Mouse (Mus musculus) left cerebral cortex, postnatal 14 days (tissue): ENCODE measurements around the gene Sdc4. TPM values are rescaled to one million over a fixed set of nuclear protein-coding genes. Genes with fewer than 3 reads are reported as not detected.

ENCODE experiments used
- DNase-seq, 2 experiments: peaks; one replicate each; pipeline ENCODE4 v3.0.0; 2021 to 2022; ENCODE audit warnings: low spot score in 2 of 2, mixed read lengths in 1 of 2
- intact Hi-C: fragments of 180-260 bp; cut with DNase I; formaldehyde crosslinking; loops from one replicate; pipeline ENCODE4 v1.15.1; 2025
- total RNA-seq, 2 experiments: library from RNA; stranded (reverse); gene quantifications; 2 replicates each; pipeline ENCODE4 v1.2.3; 2021

Sdc4 gene
- total RNA-seq, 2 experiments from 2014 or later: 60.0 to 79.0 TPM

- DNase-seq: no peak
- intact Hi-C loops: no loop called here
Observed at GRCm38 (mm10) chr2:164435216-164436090, 8.2 kb downstream of the Sdc4 start.

GRCm38 (mm10) chr2:164434681-164435080 lies 9.0 kb downstream of the Sdc4 start:
- intact Hi-C loops: no loop called here

GRCm38 (mm10) chr2:164433278-164433895 lies 10.3 kb downstream of the Sdc4 start:
- intact Hi-C loops: no loop called here
- no peak for DNase-seq

More at GRCm38 (mm10) chr2:164434681-164435080, 9.0 kb downstream of the Sdc4 start:
- no peak for DNase-seq

- intact Hi-C loops: no loop called here
- DNase-seq: no peak
Observed at GRCm38 (mm10) chr2:164432541-164433191, 11.0 kb downstream of the Sdc4 start.

- DNase-seq: no peak
- intact Hi-C loops: no loop called here
Observed at GRCm38 (mm10) chr2:164431676-164432465, 11.8 kb downstream of the Sdc4 start.

- intact Hi-C loops: no loop called here
- no peak for DNase-seq
Observed at GRCm38 (mm10) chr2:164430697-164431096, 13.0 kb downstream of the Sdc4 start.

- no peak for DNase-seq
- intact Hi-C loops: no loop called here
Observed at GRCm38 (mm10) chr2:164429881-164430615, 13.6 kb downstream of the Sdc4 start.

GRCm38 (mm10) chr2:164428451-164428850 lies 15.2 kb downstream of the Sdc4 start:
- DNase-seq: no peak
- intact Hi-C loops: no loop called here

GRCm38 (mm10) chr2:164426952-164427351 lies 16.7 kb downstream of the Sdc4 start:
- DNase-seq: no peak
- intact Hi-C loops: no loop called here

- no peak for DNase-seq
- intact Hi-C loops: no loop called here
Observed at GRCm38 (mm10) chr2:164426121-164426520, 17.6 kb downstream of the Sdc4 start.

- intact Hi-C loops: no loop called here
- no peak for DNase-seq
Observed at GRCm38 (mm10) chr2:164425401-164425800, 18.3 kb downstream of the Sdc4 start.

GRCm38 (mm10) chr2:164424406-164424805 lies 19.3 kb downstream of the Sdc4 start:
- intact Hi-C loops: no loop called here
- DNase-seq: no peak

GRCm38 (mm10) chr2:164423464-164423863 lies 20.2 kb downstream of the Sdc4 start:
- peak; percentile 22 to 28 for DNase-seq
- intact Hi-C loops: no loop called here

GRCm38 (mm10) chr2:164422675-164423393 lies 20.9 kb downstream of the Sdc4 start:
- intact Hi-C loops: no loop called here
- no peak for DNase-seq

- intact Hi-C loops: no loop called here
- DNase-seq: no peak
Observed at GRCm38 (mm10) chr2:164421979-164422378, 21.7 kb downstream of the Sdc4 start.

- DNase-seq: no peak
- intact Hi-C loops: no loop called here
Observed at GRCm38 (mm10) chr2:164421306-164421705, 22.4 kb downstream of the Sdc4 start.

- DNase-seq: no peak
- intact Hi-C loops: loop anchor here (5.0 to 10.0 kb wide), 3 partner anchors 98 to 305 kb away; partner anchors contain the start of gene Wfdc2
Observed at GRCm38 (mm10) chr2:164419489-164419888, 24.2 kb downstream of the Sdc4 start.

- no peak for DNase-seq
- intact Hi-C loops: loop anchor here (5.0 to 10.0 kb wide), 3 partner anchors 99 to 306 kb away; partner anchors contain the start of gene Wfdc2
Observed at GRCm38 (mm10) chr2:164418308-164418875, 25.3 kb downstream of the Sdc4 start.
